Mouse (Mus musculus): ENCODE data around the gene Mlf2. TPM values are rescaled to one million over a fixed set of nuclear protein-coding genes. Genes with fewer than 3 reads are reported as not detected.

Mlf2 gene
- polyA plus RNA-seq, 1 experiment from 2014 or later = 615 TPM

- H3K9ac ChIP-seq = peak overlapping the region; percentile 99; the same call in 1 of the 2 replicates
- peak overlapping the region; percentile 94 for H3K4me3 ChIP-seq
- WGBS = 82% methylated on average over 7 of the region's 7 CpGs
- peak overlapping the region; percentile 98 for H3K4me2 ChIP-seq
- no peak for ATAC-seq (ENCODE audit: low FRiP score, low read depth)
- peak overlapping the region; percentile 100 for H3K27ac ChIP-seq (replicated peaks)
- H3K9me3 ChIP-seq = no peaks in the 10 kb centered on the region
- no peaks in the 10 kb centered on the region for H3K27me3 ChIP-seq
- H3K4me1 ChIP-seq (replicated peaks) = peaks cover 56% of the 10 kb centered on the region
- peaks cover 17% of the 10 kb centered on the region for H3K36me3 ChIP-seq
Observed at GRCm38 (mm10) chr6:124914511-124914910, 16.7 kb upstream of the Mlf2 start.

DNA sequence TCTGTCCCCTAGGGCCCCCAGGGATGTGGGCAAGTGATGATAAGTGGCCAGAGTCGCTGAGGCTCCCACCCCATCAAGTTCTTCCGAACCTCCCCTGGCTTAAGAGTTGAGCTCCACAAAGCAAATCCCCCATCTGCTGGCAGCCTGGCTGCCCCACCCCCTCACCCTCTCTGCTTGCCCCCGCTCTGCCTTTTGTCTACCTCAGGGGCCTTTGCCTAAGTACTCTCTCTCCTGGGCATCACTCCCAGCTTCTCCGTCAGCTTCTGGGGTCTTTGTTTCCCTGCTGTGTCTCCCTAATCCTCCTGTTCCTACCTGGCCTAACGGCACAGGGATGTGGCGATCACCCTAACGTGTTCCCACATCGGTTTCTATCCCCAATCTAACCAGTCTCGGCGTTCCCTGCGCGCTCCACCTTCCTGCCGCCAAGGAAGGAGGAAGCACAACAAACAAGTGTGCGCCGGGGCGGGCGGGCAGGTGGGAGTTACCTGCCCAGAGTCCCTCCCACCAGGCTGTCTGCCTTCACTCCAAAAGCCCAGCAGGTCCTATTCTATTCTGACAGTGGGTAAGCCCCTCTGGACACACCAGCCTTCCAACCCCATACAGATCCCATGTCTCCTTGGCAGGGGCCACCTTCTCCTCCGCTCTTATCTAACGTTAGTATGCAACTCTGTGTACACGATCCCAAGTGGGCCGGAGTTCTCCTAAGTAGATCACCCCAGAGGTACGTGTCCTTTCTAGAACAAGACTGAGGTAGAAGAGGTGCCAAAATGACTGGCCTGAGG lies 15.8 kb upstream of the Mlf2 start:
- Histone ChIP-seq H3K27me3 (no peaks in the 10 kb centered on the region), H3K36me3 (peaks cover 17% of the 10 kb centered on the region), H3K27ac (replicated peaks) (peak overlapping the region; percentile 100), H3K4me1 (replicated peaks) (peaks cover 55% of the 10 kb centered on the region), H3K4me3 (peak overlapping the region; percentile 94), H3K4me2 (peak overlapping the region; percentile 98), H3K9ac (peak overlapping the region; percentile 99), H3K9me3 (no peaks in the 10 kb centered on the region)
- ATAC-seq (ENCODE audit: low FRiP score, low read depth) = no peak
- WGBS = 6% methylated on average over 22 of the region's 22 CpGs

DNA sequence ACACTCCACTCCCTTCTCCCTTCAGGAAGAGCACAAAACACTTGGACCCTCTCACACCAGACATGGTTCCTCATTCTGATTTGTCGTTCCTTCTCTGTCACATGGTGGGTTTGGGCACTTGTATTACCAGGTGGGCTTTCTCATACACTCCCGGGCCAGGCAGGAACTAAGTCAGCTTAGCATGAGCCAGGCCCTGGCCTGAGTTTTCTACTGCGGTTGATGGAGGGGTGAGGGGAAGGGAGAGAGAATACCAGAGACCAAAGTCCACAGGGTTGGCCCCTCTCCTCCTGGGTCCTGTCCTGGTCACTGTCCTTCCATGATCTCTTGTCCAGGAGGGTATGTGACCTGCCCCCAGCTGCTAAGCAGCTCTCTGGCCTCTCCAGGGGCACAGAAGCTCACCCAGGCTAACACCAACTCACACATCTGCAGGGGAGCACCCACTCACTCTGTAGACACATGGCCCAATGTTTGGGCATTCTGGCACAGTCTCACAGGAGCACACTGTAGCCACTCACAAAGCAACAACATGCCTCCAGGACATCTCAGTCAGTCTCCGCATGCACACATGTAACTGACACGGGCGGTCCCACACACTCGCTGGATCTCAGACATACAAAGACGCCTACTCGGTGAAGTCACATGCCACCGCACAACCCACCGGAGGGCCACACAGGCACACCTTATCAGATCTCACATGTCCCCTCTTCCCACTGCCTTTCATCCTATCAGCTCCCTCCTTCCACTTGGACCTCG lies 15.1 kb upstream of the Mlf2 start:
- Histone ChIP-seq H3K9ac (peak overlapping the region; percentile 99), H3K27me3 (no peaks in the 10 kb centered on the region), H3K4me3 (peak overlapping the region; percentile 94), H3K4me1 (replicated peaks) (peaks cover 62% of the 10 kb centered on the region), H3K4me2 (peak overlapping the region; percentile 98), H3K27ac (replicated peaks) (peak overlapping the region; percentile 100), H3K36me3 (peaks cover 17% of the 10 kb centered on the region), H3K9me3 (no peaks in the 10 kb centered on the region)
- no peak for ATAC-seq (ENCODE audit: low FRiP score, low read depth)
- WGBS = 2% methylated on average over 12 of the region's 12 CpGs

DNA sequence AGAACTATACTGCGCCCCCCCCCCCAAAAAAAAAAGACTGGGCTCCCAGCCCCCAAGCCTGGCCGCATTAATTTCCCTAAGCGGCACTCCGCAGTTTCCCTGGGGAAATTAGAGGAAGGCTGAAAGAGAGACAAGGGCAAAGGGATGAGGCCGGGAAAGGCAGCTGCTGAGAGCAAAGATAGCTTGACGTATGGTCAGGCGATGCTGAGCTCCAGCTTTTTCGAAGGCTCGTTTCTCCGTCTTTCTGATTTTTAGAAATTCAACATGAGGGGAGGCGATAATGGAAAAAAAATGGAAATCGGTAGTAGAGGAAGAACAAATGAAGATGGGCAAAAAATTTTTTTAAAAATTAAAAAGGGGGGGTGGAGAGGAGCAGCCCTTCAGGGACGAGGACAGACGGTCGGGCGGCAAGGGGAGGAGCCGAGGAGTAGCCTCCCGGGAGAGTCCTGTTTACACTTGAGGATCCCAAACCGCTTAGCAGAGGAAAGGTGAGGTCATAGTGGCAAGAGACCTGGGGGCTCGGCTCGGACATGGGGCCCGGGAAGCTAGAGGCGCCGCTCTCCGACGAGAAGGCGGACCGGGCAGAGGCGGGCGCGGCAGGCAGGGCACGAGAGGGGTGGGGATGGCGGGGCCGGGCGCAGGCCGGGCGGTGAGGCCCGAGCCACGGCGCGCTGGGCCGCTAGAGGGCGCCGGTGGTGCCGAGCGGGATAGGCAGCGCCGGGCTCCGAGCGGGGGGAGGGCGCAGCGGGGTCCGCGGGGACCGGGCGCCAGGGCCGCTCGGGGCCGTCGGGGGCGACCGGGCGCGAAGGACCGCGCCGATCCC lies 14.3 kb upstream of the Mlf2 start:
- ATAC-seq (ENCODE audit: low FRiP score, low read depth) = peak; percentile 14; the same call in 1 of the 2 replicates
- Histone ChIP-seq H3K36me3 (peaks cover 17% of the 10 kb centered on the region), H3K27ac (replicated peaks) (peak overlapping the region; percentile 100), H3K27me3 (no peaks in the 10 kb centered on the region), H3K9ac (peak overlapping the region; percentile 99), H3K4me3 (peak overlapping the region; percentile 94), H3K4me1 (replicated peaks) (peaks cover 67% of the 10 kb centered on the region), H3K4me2 (peak overlapping the region; percentile 98), H3K9me3 (no peaks in the 10 kb centered on the region)
- WGBS = 0% methylated on average over 38 of the region's 67 CpGs

- Histone ChIP-seq H3K4me1 (replicated peaks) (peaks cover 64% of the 10 kb centered on the region), H3K9me3 (no peaks in the 10 kb centered on the region), H3K9ac (peak overlapping the region; percentile 99), H3K4me2 (peak overlapping the region; percentile 98), H3K4me3 (peak overlapping the region; percentile 94), H3K36me3 (peaks cover 17% of the 10 kb centered on the region), H3K27ac (replicated peaks) (peak overlapping the region; percentile 100), H3K27me3 (no peaks in the 10 kb centered on the region)
- 1% methylated on average over 51 of the region's 89 CpGs for WGBS
- peak; percentile 83 for ATAC-seq (ENCODE audit: low FRiP score, low read depth)
Observed at GRCm38 (mm10) chr6:124917518-124918330, 13.5 kb upstream of the Mlf2 start.

DNA sequence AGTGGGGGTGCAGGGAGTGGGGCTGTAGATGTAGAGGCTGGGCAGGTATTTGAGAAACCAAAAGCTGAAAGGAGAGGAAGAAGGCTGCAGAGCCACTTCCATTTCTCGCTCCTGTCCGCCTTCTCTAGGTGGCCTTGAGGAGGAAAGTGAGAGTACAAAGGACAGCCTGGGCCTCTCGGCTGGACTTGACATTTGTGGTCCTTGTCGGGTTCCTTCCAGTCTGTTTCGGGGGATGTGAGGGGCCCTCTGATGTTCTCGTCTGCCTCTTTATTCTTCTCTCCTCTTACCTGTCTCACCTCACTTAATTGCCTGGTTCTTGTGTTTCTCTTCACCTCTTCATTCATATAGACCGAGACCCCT lies 12.9 kb upstream of the Mlf2 start:
- WGBS = 4% methylated on average over 7 of the region's 7 CpGs
- Histone ChIP-seq H3K9ac (peak overlapping the region; percentile 56), H3K27ac (replicated peaks) (peak overlapping the region; percentile 100), H3K36me3 (peaks cover 13% of the 10 kb centered on the region), H3K27me3 (no peaks in the 10 kb centered on the region), H3K4me1 (replicated peaks) (peaks cover 64% of the 10 kb centered on the region), H3K4me3 (peak overlapping the region; percentile 94), H3K9me3 (no peaks in the 10 kb centered on the region), H3K4me2 (peak overlapping the region; percentile 98)
- no peak; the same call in 1 of the 2 replicates for ATAC-seq (ENCODE audit: low FRiP score, low read depth)

DNA sequence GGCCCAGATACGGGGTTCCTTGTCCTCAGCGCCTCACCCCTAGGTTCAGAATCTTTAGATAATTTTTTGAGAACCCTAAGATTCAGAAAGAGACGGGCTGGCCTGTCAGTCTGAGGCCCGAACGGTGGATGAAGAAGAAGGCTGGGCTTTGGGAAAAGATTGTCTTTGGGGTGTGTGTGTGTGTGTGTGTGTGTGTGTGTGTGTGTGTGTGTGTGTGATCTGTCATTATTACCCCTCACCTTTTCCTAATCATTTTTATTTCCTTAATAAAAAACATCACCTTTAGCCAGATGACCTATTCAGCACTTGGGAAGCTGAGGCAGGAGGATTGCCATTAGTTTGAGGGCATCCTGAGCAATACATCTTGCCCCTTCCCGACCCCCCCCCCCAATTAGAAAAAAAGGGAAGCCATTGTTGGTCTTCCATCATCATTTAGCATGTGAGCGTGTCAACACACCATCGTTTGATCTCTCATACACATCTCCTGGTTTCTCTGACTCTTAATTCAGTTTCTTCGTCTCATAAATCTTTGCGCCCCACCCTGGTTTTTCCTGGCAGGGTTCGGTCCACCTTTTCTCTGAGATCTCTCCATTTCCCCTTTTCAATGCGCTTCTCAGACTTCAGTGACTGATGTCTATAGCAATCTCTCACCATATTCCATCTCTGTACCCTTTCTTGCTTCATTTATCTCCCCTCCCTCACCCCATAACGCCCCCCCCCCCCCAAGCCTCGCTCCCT lies 12.1 kb upstream of the Mlf2 start:
- Histone ChIP-seq H3K4me2 (peak overlapping the region; percentile 98), H3K36me3 (peaks cover 6% of the 10 kb centered on the region), H3K9me3 (no peaks in the 10 kb centered on the region), H3K4me1 (replicated peaks) (peaks cover 57% of the 10 kb centered on the region), H3K4me3 (peak overlapping the region; percentile 94), H3K27me3 (no peaks in the 10 kb centered on the region), H3K9ac (peak overlapping the region; percentile 56), H3K27ac (replicated peaks) (peak overlapping the region; percentile 100)
- ATAC-seq (ENCODE audit: low FRiP score, low read depth) = no peak
- 14% methylated on average over 13 of the region's 14 CpGs for WGBS

- no peaks in the 10 kb centered on the region for H3K36me3 ChIP-seq
- H3K4me2 ChIP-seq = peak within 1 kb of the TSS; percentile 98
- WGBS = 1% methylated on average over 13 of the region's 13 CpGs
- H3K9me3 ChIP-seq = no peaks in the 10 kb centered on the region
- peaks cover 50% of the 10 kb centered on the region for H3K4me1 ChIP-seq (replicated peaks)
- H3K27me3 ChIP-seq = no peaks in the 10 kb centered on the region
- peak within 1 kb of the TSS; percentile 94 for H3K4me3 ChIP-seq
- H3K9ac ChIP-seq = peak within 1 kb of the TSS; percentile 56
- H3K27ac ChIP-seq (replicated peaks) = peak within 1 kb of the TSS; percentile 100
- ATAC-seq (ENCODE audit: low FRiP score, low read depth) = peak; percentile 90
Observed at GRCm38 (mm10) chr6:124919695-124920317, 11.4 kb upstream of the Mlf2 start, which contains the start of gene Ptms. Gene Ptms, minus strand, starts transcription at chr6:124920103.

GRCm38 (mm10) chr6:124920318-124921085 lies 10.7 kb upstream of the Mlf2 start:
- peak overlapping the region; percentile 100 for H3K27ac ChIP-seq (replicated peaks)
- ATAC-seq (ENCODE audit: low FRiP score, low read depth) = no peak
- H3K27me3 ChIP-seq = no peaks in the 10 kb centered on the region
- H3K4me3 ChIP-seq = peak overlapping the region; percentile 94
- no peaks in the 10 kb centered on the region for H3K9me3 ChIP-seq
- 27% methylated on average over 9 of the region's 9 CpGs for WGBS
- H3K4me2 ChIP-seq = peak overlapping the region; percentile 98
- H3K36me3 ChIP-seq = no peaks in the 10 kb centered on the region
- peaks cover 43% of the 10 kb centered on the region for H3K4me1 ChIP-seq (replicated peaks)
- H3K9ac ChIP-seq = peak overlapping the region; percentile 26

DNA sequence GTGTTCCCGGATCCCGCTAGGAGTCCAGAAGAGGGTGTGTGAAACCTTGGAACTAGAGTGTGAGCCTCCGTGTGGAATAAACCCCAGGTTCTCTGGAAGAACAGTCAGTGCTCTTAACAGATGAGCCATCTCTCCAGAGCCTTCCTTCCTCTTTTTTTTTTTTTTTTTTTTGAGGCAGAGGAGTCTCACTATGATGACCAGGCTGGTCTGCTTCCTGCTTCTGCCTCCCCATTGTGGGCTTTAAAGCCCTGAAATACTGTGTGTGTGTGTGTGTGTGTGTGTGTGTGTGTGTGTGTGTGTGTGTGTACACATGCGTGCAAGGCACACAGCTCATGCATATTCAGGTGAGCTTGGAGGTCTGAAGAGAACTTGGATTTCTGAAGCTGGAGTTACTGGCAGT lies 9.6 kb upstream of the Mlf2 start:
- Histone ChIP-seq H3K27me3 (no peaks in the 10 kb centered on the region), H3K9me3 (no peaks in the 10 kb centered on the region), H3K4me2 (no peak overlapping the region), H3K9ac (no peak overlapping the region), H3K4me1 (replicated peaks) (peaks cover 35% of the 10 kb centered on the region), H3K36me3 (no peaks in the 10 kb centered on the region), H3K4me3 (no peak overlapping the region), H3K27ac (replicated peaks) (peak overlapping the region; percentile 100)
- ATAC-seq (ENCODE audit: low FRiP score, low read depth) = no peak
- 62% methylated on average over 4 of the region's 4 CpGs for WGBS
